9 mouse cellular contexts compared by ENCODE assay signal in the genomic region with DNA sequence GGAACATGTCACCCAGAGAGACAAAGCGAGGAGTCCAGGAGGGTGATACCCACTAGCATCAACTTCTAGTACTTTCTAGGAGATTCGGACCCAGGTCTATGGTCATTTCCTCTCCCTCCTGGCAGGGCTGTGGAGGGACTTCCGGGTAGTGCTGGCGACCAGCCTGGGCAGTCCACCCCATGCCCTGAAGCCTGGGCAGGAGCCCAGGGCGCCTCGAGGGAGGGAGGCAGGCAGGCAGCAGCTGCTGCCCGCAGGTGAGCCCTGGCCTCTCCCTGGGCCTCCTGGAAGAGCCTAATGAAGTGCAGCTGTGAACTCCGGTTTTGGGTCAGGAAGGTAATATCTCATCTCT.
DNase-seq lines count a peak whose midpoint lies in the region; ATAC-seq lines count a peak whose summit lies in the region.
"Had no signal": no experiment of that assay in that cellular context is flagged by ENCODE, and none has a peak within 500 bp of the region (broad histone marks: within the 10 kb centered on the region; RNA-seq: fewer than 3 reads in every experiment).

No protein-coding gene starts in this region.

- no peak for DNase-seq in heart, postnatal 36 days
- DNase-seq in hindbrain, embryonic 10.5 days (ENCODE audit: low spot score), result no peak
- no peak for DNase-seq in c-Kit-positive CD71-positive TER-119-positive erythroid progenitor cells, embryonic 14.5 days (ENCODE audit: low spot score)
- no peak for DNase-seq in urinary bladder, adult 2 months (ENCODE audit: low spot score)
- DNase-seq: cerebellum, adult 8-10 months had no signal

- ATAC-seq in heart, embryonic 14.5 days (ENCODE audit: insufficient number of reproducible peaks, insufficient read depth, low FRiP score, low read depth), result no peak
- ATAC-seq in limb, embryonic 15.5 days (ENCODE audit: insufficient number of reproducible peaks, low FRiP score, low TSS enrichment, low read depth), result no peak; the same call in 1 of the 2 replicates
- ATAC-seq in neural tube, embryonic 13.5 days (ENCODE audit: low read depth), result peak; percentile 15; the same call in 1 of the 2 replicates
- no peak for ATAC-seq in frontal cortex, adult (ENCODE audit: low TSS enrichment)

- H3K4me1 ChIP-seq in heart, embryonic 14.5 days (ENCODE audit: control insufficient read depth in 2 of 2, insufficient read depth in 2 of 2, low read length in 2 of 2), result peaks cover 35 to 48% of the 10 kb centered on the region in 2 experiments
- H3K4me1 ChIP-seq in hindbrain, embryonic 10.5 days (replicated peaks), result peaks cover 100% of the 10 kb centered on the region
- H3K4me1 ChIP-seq in limb, embryonic 15.5 days, result peaks cover 86% of the 10 kb centered on the region
- H3K4me1 ChIP-seq in neural tube, embryonic 13.5 days (replicated peaks), result peaks cover 100% of the 10 kb centered on the region

- peak overlapping the region; percentile 56 for H3K4me2 ChIP-seq in heart, embryonic 14.5 days (ENCODE audit: low read length)
- peak overlapping the region; percentile 46 for H3K4me2 ChIP-seq in limb, embryonic 15.5 days
- peak overlapping the region; percentile 39 for H3K4me2 ChIP-seq in neural tube, embryonic 13.5 days

- H3K9me3 ChIP-seq in heart, embryonic 14.5 days (ENCODE audit: control insufficient read depth, low read length), result no peaks in the 10 kb centered on the region
- no peaks in the 10 kb centered on the region for H3K9me3 ChIP-seq in hindbrain, embryonic 10.5 days
- no peaks in the 10 kb centered on the region for H3K9me3 ChIP-seq in limb, embryonic 15.5 days
- no peaks in the 10 kb centered on the region for H3K9me3 ChIP-seq in neural tube, embryonic 13.5 days

- no peaks in the 10 kb centered on the region for H3K36me3 ChIP-seq in heart, embryonic 14.5 days (ENCODE audit: control insufficient read depth, insufficient read depth, low read length)
- no peaks in the 10 kb centered on the region for H3K36me3 ChIP-seq in hindbrain, embryonic 10.5 days
- H3K36me3 ChIP-seq in limb, embryonic 15.5 days, result no peaks in the 10 kb centered on the region
- H3K36me3 ChIP-seq in neural tube, embryonic 13.5 days, result no peaks in the 10 kb centered on the region

- intact Hi-C loops in heart, postnatal 36 days (cut with DNase I), result loop anchor here (2.0 to 5.0 kb wide), 3 partner anchors 33 to 119 kb away; no protein-coding TSS in a partner anchor

- WGBS in heart, embryonic 14.5 days, result 48% methylated on average over 8 of the region's 8 CpGs
- 53% methylated on average over 8 of the region's 8 CpGs for WGBS in hindbrain, embryonic 10.5 days
- WGBS in limb, embryonic 15.5 days, result 22% methylated on average over 8 of the region's 8 CpGs
- 31% methylated on average over 8 of the region's 8 CpGs for WGBS in neural tube, embryonic 13.5 days

- no peak overlapping the region for H3K4me3 ChIP-seq in heart, embryonic 14.5 days (ENCODE audit: control insufficient read depth in 1 of 2, insufficient read depth in 1 of 2, low read depth in 1 of 2, low read length in 2 of 2)
- peak overlapping the region; percentile 30 for H3K4me3 ChIP-seq in hindbrain, embryonic 10.5 days
- H3K4me3 ChIP-seq in limb, embryonic 15.5 days, result peak overlapping the region; percentile 10
- H3K4me3 ChIP-seq in neural tube, embryonic 13.5 days, result no peak overlapping the region

- peak overlapping the region; percentile 54 for H3K9ac ChIP-seq in heart, embryonic 14.5 days (ENCODE audit: low read length)
- no peak overlapping the region for H3K9ac ChIP-seq in limb, embryonic 15.5 days
- peak overlapping the region; percentile 55 for H3K9ac ChIP-seq in neural tube, embryonic 13.5 days

- peak overlapping the region; percentile 70 to 82; a peak in 3 of 4 replicates for H3K27ac ChIP-seq in heart, embryonic 14.5 days (replicated peaks in 1 of 2; ENCODE audit: control insufficient read depth in 1 of 2, insufficient read depth in 1 of 2, low read depth in 2 of 2, low read length in 2 of 2)
- H3K27ac ChIP-seq in hindbrain, embryonic 10.5 days, result peak overlapping the region; percentile 88
- peak overlapping the region; percentile 92 for H3K27ac ChIP-seq in limb, embryonic 15.5 days
- peak overlapping the region; percentile 97 for H3K27ac ChIP-seq in neural tube, embryonic 13.5 days (replicated peaks)

- H3K27me3 ChIP-seq in heart, embryonic 14.5 days (ENCODE audit: control insufficient read depth, insufficient read depth, low read length), result no peaks in the 10 kb centered on the region
- H3K27me3 ChIP-seq in hindbrain, embryonic 10.5 days (ENCODE audit: insufficient read depth, poor library complexity, severe bottlenecking), result peaks cover 69% of the 10 kb centered on the region
- H3K27me3 ChIP-seq in limb, embryonic 15.5 days, result no peaks in the 10 kb centered on the region
- H3K27me3 ChIP-seq in neural tube, embryonic 13.5 days, result no peaks in the 10 kb centered on the region

Comparison
In these comparisons a context has a peak if more than half of its experiments do, and no peak if none do; other contexts are left out.
1. H3K4me3 ChIP-seq: peak in hindbrain, embryonic 10.5 days (single experiment) and limb, embryonic 15.5 days (single experiment); none in heart, embryonic 14.5 days (0 of 2) and neural tube, embryonic 13.5 days (single experiment).
2. Peak in every context shown above with its lines, with median percentiles within 50 percentile points of each other: H3K27ac ChIP-seq and H3K4me2 ChIP-seq.